Mouse (Mus musculus) hindbrain, postnatal 0 days (tissue): ENCODE measurements around the gene Ptx4. TPM values are rescaled to one million over a fixed set of nuclear protein-coding genes. Genes with fewer than 3 reads are reported as not detected.
"Not testable (repeated sequence)": the region's sequence is repeated elsewhere in the genome, so short reads cannot be mapped to it uniquely, and the experiment has no call there.

Experiments used
- ATAC-seq: fragments of 200-750 bp; cut with Nextera tagmentation; 2 replicates; pipeline ENCODE4 v1.8.0; 2017; ENCODE audit warnings: mild to moderate bottlenecking, moderate TSS enrichment, moderate library complexity
- DNase-seq: peaks from one replicate; pipeline ENCODE4 v3.0.0-alpha.2; 2015; ENCODE audit warnings: low spot score
- H3K27ac ChIP-seq: fragments of 300-500 bp; sonication (generic); 2 replicates; pipeline ENCODE4 v1.5.1; 2014; ENCODE audit warnings: mild to moderate bottlenecking
- H3K27me3 ChIP-seq: fragments of 300-500 bp; sonication (generic); 2 replicates; pipeline ENCODE4 v1.6.1; 2014; ENCODE audit warnings: low read length, mixed read lengths; ENCODE audit not compliant: insufficient read depth
- H3K36me3 ChIP-seq: fragments of 300-500 bp; sonication (generic); 2 replicates; pipeline ENCODE4 v1.6.1; 2014; ENCODE audit warnings: low read length, mixed read lengths; ENCODE audit not compliant: insufficient read depth
- H3K4me1 ChIP-seq: fragments of 300-500 bp; sonication (generic); 2 replicates; pipeline ENCODE4 v1.6.1; 2014; ENCODE audit warnings: antibody characterized with exemption, low read length, mixed read lengths; ENCODE audit not compliant: insufficient read depth
- H3K4me2 ChIP-seq: fragments of 300-500 bp; sonication (generic); 2 replicates; pipeline ENCODE4 v1.6.1; 2014; ENCODE audit warnings: low read depth, mild to moderate bottlenecking, low read length, moderate library complexity, mixed read lengths
- H3K4me3 ChIP-seq: fragments of 300-500 bp; sonication (generic); 2 replicates; pipeline ENCODE4 v1.5.1; 2014; ENCODE audit warnings: low read length
- H3K9ac ChIP-seq: fragments of 300-500 bp; sonication (generic); replicated peaks from 2 replicates; pipeline ENCODE4 v1.6.1; 2014; ENCODE audit warnings: mild to moderate bottlenecking, low read length, moderate library complexity, mixed read lengths
- H3K9me3 ChIP-seq: fragments of 300-500 bp; sonication (generic); 2 replicates; pipeline ENCODE4 v1.6.1; 2016; ENCODE audit warnings: low read length, mixed read lengths
- CTCF ChIP-seq: IDR thresholded peaks from 2 replicates; pipeline ENCODE4 v1.5.1; 2016; ENCODE audit warnings: antibody characterized with exemption, control low read depth, low read depth
- WGBS: fragments of 180-500 bp; shearing (Covaris S2); extraction: QIAGEN DNeasy Blood & Tissue Kit; methylation state at CpG from one replicate; pipeline ENCODE4 v1.1.7; 2014; 5-methylcytosine and 5-hydroxymethylcytosine counted together
- polyA plus RNA-seq: library from polyadenylated mRNA; unstranded; fragments of >200 nt; fragmentation: Nextera tagmentation; extraction: Ambion mirVana; gene quantifications from 2 replicates; pipeline ENCODE4 v1.2.1, GENCODE M21; 2015
- total RNA-seq: library from RNA; depleted of rRNA; stranded (reverse); fragments of >200 nt; gene quantifications from 2 replicates; pipeline ENCODE4 v1.2.3, GENCODE M21; 2014

Ptx4 gene
- total and polyA plus RNA-seq, 2 experiments from 2014 or later, result 0.21 to 0.63 TPM

- no peak overlapping the region for H3K9ac ChIP-seq
- DNase-seq (no peak), ATAC-seq (no peak)
- no peaks in the 10 kb centered on the region for H3K9me3 ChIP-seq
- H3K27me3 ChIP-seq, result no peaks in the 10 kb centered on the region
- H3K4me3 ChIP-seq, result no peak overlapping the region
- peaks cover 6% of the 10 kb centered on the region; the same call in 1 of the 2 replicates for H3K4me1 ChIP-seq
- WGBS, result 69% methylated on average over 3 of the region's 3 CpGs
- no peak for TF ChIP-seq CTCF
- no peak overlapping the region for H3K4me2 ChIP-seq
- peaks cover 14% of the 10 kb centered on the region; the same call in 1 of the 2 replicates for H3K36me3 ChIP-seq
- H3K27ac ChIP-seq, result peak overlapping the region; percentile 28; the same call in 1 of the 2 replicates
Observed at GRCm38 (mm10) chr17:25112423-25112810, 8.1 kb upstream of the Ptx4 start.

DNA sequence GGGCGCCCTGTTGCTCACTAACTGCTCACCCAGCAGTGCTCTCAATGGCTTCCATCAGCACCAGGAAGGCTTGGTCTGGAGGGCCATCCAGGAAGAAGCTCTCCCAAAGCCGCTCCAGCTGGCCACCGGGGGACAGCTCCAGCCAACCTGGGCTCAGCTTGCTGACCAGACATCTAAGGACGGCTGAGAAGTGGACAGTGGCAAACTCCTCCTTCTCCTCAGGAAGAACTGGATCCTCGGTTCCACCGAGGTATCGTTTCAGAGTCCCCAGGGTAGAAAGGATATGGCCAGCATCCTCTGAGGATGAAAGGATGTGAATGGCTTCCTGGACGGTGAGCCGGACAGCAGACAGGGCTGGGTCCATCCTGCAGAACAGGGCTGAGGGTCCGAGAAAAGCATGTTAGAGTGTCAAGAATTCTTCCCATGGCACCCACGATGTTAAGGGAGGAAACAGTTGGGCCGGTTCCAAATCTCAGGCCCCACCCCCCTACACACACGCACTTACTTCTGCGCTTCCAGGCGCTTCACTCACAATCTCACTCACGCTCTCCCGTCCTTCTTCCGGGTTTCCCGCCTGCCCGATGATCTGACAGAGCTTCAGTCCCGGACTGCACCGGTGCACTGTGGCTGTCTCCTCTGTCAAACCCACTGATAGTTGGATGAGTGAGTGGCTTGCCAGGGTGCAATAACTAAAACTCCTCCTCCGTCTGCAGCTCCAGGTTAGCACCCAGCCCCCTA, 5.5 kb upstream of the Ptx4 start:
- Histone ChIP-seq H3K27ac (peak overlapping the region; percentile 93), H3K4me1 (peaks cover 6% of the 10 kb centered on the region; the same call in 1 of the 2 replicates), H3K36me3 (peaks cover 6% of the 10 kb centered on the region; the same call in 1 of the 2 replicates), H3K27me3 (no peaks in the 10 kb centered on the region), H3K4me2 (peak overlapping the region; percentile 99), H3K4me3 (peak overlapping the region; percentile 54), H3K9me3 (no peaks in the 10 kb centered on the region), H3K9ac (peak overlapping the region; percentile 72)
- peak; percentile 59 for DNase-seq
- peak; percentile 43 for ATAC-seq
- 12% methylated on average over 23 of the region's 23 CpGs for WGBS
- no peak for TF ChIP-seq CTCF

- H3K4me3 ChIP-seq, result peak within 1 kb of the TSS; percentile 54
- no peaks in the 10 kb centered on the region; the same call in 1 of the 2 replicates for H3K36me3 ChIP-seq
- WGBS, result 6% methylated on average over 40 of the region's 40 CpGs
- peak within 1 kb of the TSS; percentile 99 for H3K4me2 ChIP-seq
- 0 out of 2 replicates have a peak, but pooled peaks have one; percentile 4 for TF ChIP-seq CTCF
- no peaks in the 10 kb centered on the region for H3K27me3 ChIP-seq
- H3K27ac ChIP-seq, result peak within 1 kb of the TSS; percentile 93
- H3K4me1 ChIP-seq, result peaks cover 6% of the 10 kb centered on the region; the same call in 1 of the 2 replicates
- DNase-seq (peak; percentile 97), ATAC-seq (peak; percentile 95)
- peak within 1 kb of the TSS; percentile 72 for H3K9ac ChIP-seq
- H3K9me3 ChIP-seq, result no peaks in the 10 kb centered on the region
Observed at GRCm38 (mm10) chr17:25115664-25116432, 4.7 kb upstream of the Ptx4 start, which contains the start of gene Telo2. Gene Telo2, minus strand, starts transcription at chr17:25115967.

DNA sequence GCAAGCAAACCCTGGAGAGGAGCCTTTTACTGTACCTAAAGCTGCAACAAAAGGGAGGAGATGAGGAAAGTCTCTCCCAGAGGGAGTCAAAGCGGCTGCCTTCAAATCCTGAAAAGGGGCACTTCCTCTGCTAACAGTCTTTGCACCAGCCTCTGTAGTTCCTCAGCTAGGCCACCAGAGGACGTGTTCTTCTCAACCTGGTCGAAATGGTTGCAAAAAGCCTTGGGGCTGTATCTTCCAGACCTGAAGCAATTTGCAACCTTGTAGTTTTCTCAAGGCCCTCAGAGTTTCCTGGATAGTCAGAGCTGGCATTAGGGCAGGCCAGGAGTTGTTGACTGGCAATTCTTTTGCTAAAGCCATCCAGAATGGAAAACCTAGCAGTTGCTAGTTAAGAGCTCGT, 3.3 kb upstream of the Ptx4 start:
- Histone ChIP-seq H3K9me3 (no peaks in the 10 kb centered on the region), H3K9ac (no peak overlapping the region), H3K4me2 (no peak overlapping the region), H3K27me3 (no peaks in the 10 kb centered on the region), H3K4me3 (no peak overlapping the region), H3K27ac (no peak overlapping the region), H3K36me3 (no peaks in the 10 kb centered on the region), H3K4me1 (peaks cover 6% of the 10 kb centered on the region; the same call in 1 of the 2 replicates)
- no peak for ATAC-seq
- TF ChIP-seq CTCF, result peak; percentile 54
- DNase-seq, result peak; percentile 5
- WGBS, result 36% methylated on average over 4 of the region's 4 CpGs

- no peaks in the 10 kb centered on the region for H3K4me1 ChIP-seq
Observed at GRCm38 (mm10) chr17:25123979-25124378, 3.4 kb downstream of the Ptx4 start.

GRCm38 (mm10) chr17:25125442-25126060, 5.0 kb downstream of the Ptx4 start:
- 78% methylated on average over 3 of the region's 3 CpGs for WGBS

More at GRCm38 (mm10) chr17:25123979-25124378, 3.4 kb downstream of the Ptx4 start:
- Histone ChIP-seq H3K36me3 (no peaks in the 10 kb centered on the region), H3K4me2 (no peak overlapping the region), H3K9me3 (no peaks in the 10 kb centered on the region), H3K4me3 (no peak overlapping the region), H3K9ac (no peak overlapping the region), H3K27me3 (no peaks in the 10 kb centered on the region), H3K27ac (no peak overlapping the region)
- ATAC-seq (no peak), DNase-seq (no peak)
- 32% methylated on average over 7 of the region's 7 CpGs for WGBS
- TF ChIP-seq CTCF, result peak; percentile 35

More at GRCm38 (mm10) chr17:25125442-25126060, 5.0 kb downstream of the Ptx4 start:
- not testable (repeated sequence) for H3K9me3 ChIP-seq, DNase-seq, H3K4me1 ChIP-seq, H3K27me3 ChIP-seq, ATAC-seq, H3K27ac ChIP-seq, H3K9ac ChIP-seq, H3K4me2 ChIP-seq, H3K4me3 ChIP-seq, H3K36me3 ChIP-seq
